8 mouse cellular contexts compared by ENCODE assay signal in genomic region chr12:44601410-44602149, GRCm38 (mm10).
DNase-seq lines count a peak whose midpoint lies in the region; ATAC-seq and TF ChIP-seq lines count a peak whose summit lies in the region.

No protein-coding gene starts in this region.

- no peaks in the 10 kb centered on the region for H3K36me3 ChIP-seq in liver, embryonic 14.5 days (replicated peaks; ENCODE audit: control insufficient read depth, insufficient read depth, low read depth)
- H3K36me3 ChIP-seq in neural tube, embryonic 15.5 days = peaks cover 9% of the 10 kb centered on the region; the same call in 1 of the 2 replicates

- peak; percentile 76 for TF ChIP-seq CTCF in liver, embryonic 14.5 days (IDR thresholded peaks at IDR 0.05; ENCODE audit: low read depth)

- ATAC-seq in liver, embryonic 14.5 days (ENCODE audit: insufficient read depth) = no peak
- ATAC-seq in neural tube, embryonic 15.5 days (ENCODE audit: low FRiP score) = peak; percentile 63

- DNase-seq in A20 (ENCODE audit: low read depth, low spot score) = peak; percentile 75
- peak; percentile 40 for DNase-seq in adipocyte (ENCODE audit: low spot score)
- DNase-seq in cerebellum, postnatal 4 days (ENCODE audit: low spot score in 2 of 2) = peak; percentile 76 to 84
- DNase-seq in gastrocnemius, postnatal 14 days = peak; percentile 55
- peak; percentile 24 to 67 for DNase-seq in kidney, adult 8-10 months
- DNase-seq in liver, embryonic 14.5 days (ENCODE audit: low read depth in 3 of 3, low spot score in 3 of 3) = peak; percentile 1 to 11 (median 9)
- DNase-seq in urinary bladder, adult 2 months (ENCODE audit: low spot score) = peak; percentile 34

- no peak overlapping the region for H3K9ac ChIP-seq in liver, embryonic 14.5 days (replicated peaks)
- H3K9ac ChIP-seq in neural tube, embryonic 15.5 days (replicated peaks) = no peak overlapping the region

- H3K9me3 ChIP-seq in liver, embryonic 14.5 days (ENCODE audit: control insufficient read depth, low read length) = no peaks in the 10 kb centered on the region
- no peaks in the 10 kb centered on the region for H3K9me3 ChIP-seq in neural tube, embryonic 15.5 days (replicated peaks)

- intact Hi-C loops in gastrocnemius, postnatal 14 days (cut with DNase I; ENCODE audit: low total_unique reads) = no loop called here

- no peak overlapping the region for H3K4me2 ChIP-seq in liver, embryonic 14.5 days (ENCODE audit: low read depth)
- H3K4me2 ChIP-seq in neural tube, embryonic 15.5 days = no peak overlapping the region

- H3K27ac ChIP-seq in liver, embryonic 14.5 days = no peak overlapping the region
- no peak overlapping the region for H3K27ac ChIP-seq in neural tube, embryonic 15.5 days (replicated peaks)

- 25% methylated on average over 16 of the region's 16 CpGs for WGBS in liver, embryonic 14.5 days (ENCODE audit: insufficient replicate concordance)
- whole genome bisulfite sequencing in neural tube, embryonic 15.5 days = 32% methylated on average over 16 of the region's 16 CpGs

- H3K27me3 ChIP-seq in liver, embryonic 14.5 days (ENCODE audit: control insufficient read depth, insufficient read depth, low read length) = no peaks in the 10 kb centered on the region
- no peaks in the 10 kb centered on the region for H3K27me3 ChIP-seq in neural tube, embryonic 15.5 days (replicated peaks)

- no peak overlapping the region for H3K4me3 ChIP-seq in liver, embryonic 14.5 days (ENCODE audit: insufficient read depth in 1 of 2, low read depth in 2 of 2, low read length in 2 of 2)
- H3K4me3 ChIP-seq in neural tube, embryonic 15.5 days (replicated peaks) = no peak overlapping the region

- no peaks in the 10 kb centered on the region for H3K4me1 ChIP-seq in liver, embryonic 14.5 days (replicated peaks; ENCODE audit: control insufficient read depth in 2 of 2, insufficient read depth in 2 of 2, low read length in 1 of 2)
- no peaks in the 10 kb centered on the region for H3K4me1 ChIP-seq in neural tube, embryonic 15.5 days

- no peak for TF ChIP-seq EP300 in liver, embryonic 14.5 days (IDR thresholded peaks at IDR 0.05; ENCODE audit: low read depth)

Comparison
In these comparisons a context has a peak if more than half of its experiments do, and no peak if none do; other contexts are left out.
1. DNase-seq: peak in every context shown above with its lines; median percentile 80 in cerebellum, postnatal 4 days; 75 in A20; 55 in gastrocnemius, postnatal 14 days; 46 in kidney, adult 8-10 months; 40 in adipocyte; 34 in urinary bladder, adult 2 months; 9 in liver, embryonic 14.5 days.